Mouse (Mus musculus) lung, embryonic 16.5 days (tissue): ENCODE results near the gene Grid1. TPM values are rescaled to one million over a fixed set of nuclear protein-coding genes. Genes with fewer than 3 reads are reported as not detected.

ENCODE experiments used
- ATAC-seq: fragments of 200-750 bp; cut with Nextera tagmentation; 2 replicates; pipeline ENCODE4 v1.8.0; 2017; ENCODE audit warnings: low read depth, mild to moderate bottlenecking, moderate library complexity
- H3K27ac ChIP-seq: fragments of 300-500 bp; sonication (generic); 2 replicates; pipeline ENCODE4 v1.5.1; 2014; ENCODE audit warnings: mild to moderate bottlenecking, control low read depth, low read length
- H3K27me3 ChIP-seq: fragments of 300-500 bp; sonication (generic); 2 replicates; pipeline ENCODE4 v1.6.1; 2014; ENCODE audit warnings: low read depth, low read length, mixed read lengths; ENCODE audit not compliant: control insufficient read depth, insufficient read depth
- H3K36me3 ChIP-seq: fragments of 300-500 bp; sonication (generic); 2 replicates; pipeline ENCODE4 v1.6.1; 2014; ENCODE audit warnings: low read length; ENCODE audit not compliant: control insufficient read depth, insufficient read depth
- H3K4me1 ChIP-seq: fragments of 300-500 bp; sonication (generic); replicated peaks from 2 replicates; pipeline ENCODE4 v1.6.1; 2014; ENCODE audit warnings: low read length, mixed read lengths; ENCODE audit not compliant: control insufficient read depth, insufficient read depth
- H3K4me2 ChIP-seq: fragments of 300-500 bp; sonication (generic); 2 replicates; pipeline ENCODE4 v1.6.1; 2014; ENCODE audit warnings: low read depth, low read length, control low read depth
- H3K4me3 ChIP-seq: fragments of 300-500 bp; sonication (generic); 2 replicates; pipeline ENCODE4 v1.5.1; 2014; ENCODE audit warnings: mild to moderate bottlenecking, low read length, control low read depth
- H3K9ac ChIP-seq: fragments of 300-500 bp; sonication (generic); 2 replicates; pipeline ENCODE4 v1.6.1; 2014; ENCODE audit warnings: low read length, control low read depth
- H3K9me3 ChIP-seq: fragments of 300-500 bp; sonication (generic); 2 replicates; pipeline ENCODE4 v1.6.1; 2016; ENCODE audit warnings: low read length; ENCODE audit not compliant: control insufficient read depth
- WGBS: fragments of 180-500 bp; shearing (Covaris S2); extraction: QIAGEN DNeasy Blood & Tissue Kit; methylation state at CpG from one replicate; pipeline ENCODE4 v1.1.7; 2014; 5-methylcytosine and 5-hydroxymethylcytosine counted together
- polyA plus RNA-seq: library from polyadenylated mRNA; unstranded; fragments of >200 nt; fragmentation: Nextera tagmentation; extraction: Ambion mirVana; gene quantifications from 2 replicates; pipeline ENCODE4 v1.2.1, GENCODE M21; 2015

Gene Grid1
- polyA plus RNA-seq, 1 experiment from 2014 or later = 0.51 TPM

DNA sequence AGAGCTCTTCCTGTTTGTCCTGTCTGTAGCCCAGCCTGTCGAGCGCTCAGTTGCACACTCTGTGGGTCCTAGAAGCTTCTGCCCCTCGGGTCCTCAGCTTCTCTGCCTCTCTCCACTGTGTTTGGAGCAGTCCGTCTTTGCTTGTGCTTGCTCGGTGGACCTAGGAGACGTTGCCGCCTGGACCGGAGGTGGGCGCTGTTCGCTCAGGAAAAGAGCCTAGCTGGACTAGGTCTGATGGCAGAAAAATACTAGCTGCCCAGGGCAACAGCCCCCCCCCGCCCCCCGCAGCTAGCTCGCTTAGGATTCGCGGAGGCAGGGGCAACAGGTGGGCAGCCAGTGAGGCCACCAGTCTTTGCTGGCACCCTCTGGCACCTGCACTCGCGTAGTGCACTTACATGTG is 3.2 kb downstream of the Grid1 start:
- no peaks in the 10 kb centered on the region for H3K36me3 ChIP-seq
- peaks cover 9% of the 10 kb centered on the region; the same call in 1 of the 2 replicates for H3K4me1 ChIP-seq
- no peaks in the 10 kb centered on the region for H3K9me3 ChIP-seq
- H3K9ac ChIP-seq = no peak overlapping the region
- H3K27me3 ChIP-seq = peaks cover 63% of the 10 kb centered on the region
- ATAC-seq = no peak
- no peak overlapping the region for H3K4me3 ChIP-seq
- H3K4me2 ChIP-seq = no peak overlapping the region
- WGBS = 4% methylated on average over 17 of the region's 17 CpGs
- H3K27ac ChIP-seq = no peak overlapping the region

DNA sequence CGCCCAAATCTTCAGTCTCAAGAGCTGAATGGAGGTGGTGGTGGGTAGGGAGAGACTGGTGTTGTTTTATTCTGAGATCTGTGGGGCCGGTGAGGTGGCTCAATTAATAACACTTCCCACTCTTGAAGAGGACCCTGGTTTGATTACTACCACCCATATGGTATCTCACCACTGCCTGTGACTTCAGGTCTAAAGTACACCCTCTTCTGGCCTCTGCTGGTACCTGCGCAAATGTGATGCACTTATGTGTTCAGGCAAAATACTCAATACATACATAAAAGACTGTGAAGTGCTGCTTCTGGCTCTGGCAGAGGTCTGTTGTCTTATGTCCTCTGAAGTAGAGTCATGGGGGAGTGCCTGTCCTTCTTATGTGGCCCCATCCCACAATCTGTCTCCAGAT is 4.3 kb downstream of the Grid1 start:
- Histone ChIP-seq H3K9ac (no peak overlapping the region), H3K27me3 (peaks cover 52% of the 10 kb centered on the region), H3K27ac (no peak overlapping the region), H3K9me3 (no peaks in the 10 kb centered on the region), H3K4me2 (no peak overlapping the region), H3K4me3 (no peak overlapping the region), H3K36me3 (no peaks in the 10 kb centered on the region), H3K4me1 (peaks cover 8% of the 10 kb centered on the region; the same call in 1 of the 2 replicates)
- no peak for ATAC-seq
- WGBS = 72% methylated on average over 3 of the region's 3 CpGs

DNA sequence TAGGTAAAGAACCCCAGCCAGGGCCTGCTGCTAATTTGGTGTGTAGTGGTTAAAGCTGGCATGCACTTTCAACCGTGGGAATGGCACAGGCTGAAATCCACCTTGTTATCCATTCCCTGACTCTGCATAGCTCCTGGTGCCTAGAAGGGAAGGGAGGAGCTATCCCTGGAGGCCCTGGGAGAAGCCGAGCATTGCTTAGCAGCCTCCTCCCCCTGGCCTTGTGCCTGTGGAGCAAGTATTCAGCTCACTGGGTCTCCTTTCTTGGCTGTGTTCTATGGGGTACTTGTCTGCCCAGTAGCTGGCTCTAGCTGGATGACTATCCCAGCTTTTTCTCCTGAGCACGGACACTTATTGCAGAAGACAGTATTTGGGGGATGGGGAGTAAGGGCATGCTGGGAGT is 6.0 kb downstream of the Grid1 start:
- WGBS = 29% methylated on average over 3 of the region's 3 CpGs
- no peaks in the 10 kb centered on the region for H3K4me1 ChIP-seq
- no peak overlapping the region for H3K9ac ChIP-seq
- no peaks in the 10 kb centered on the region for H3K9me3 ChIP-seq
- no peak overlapping the region for H3K4me3 ChIP-seq
- H3K27ac ChIP-seq = no peak overlapping the region
- H3K36me3 ChIP-seq = no peaks in the 10 kb centered on the region
- ATAC-seq = no peak
- peaks cover 35% of the 10 kb centered on the region for H3K27me3 ChIP-seq
- no peak overlapping the region for H3K4me2 ChIP-seq

DNA sequence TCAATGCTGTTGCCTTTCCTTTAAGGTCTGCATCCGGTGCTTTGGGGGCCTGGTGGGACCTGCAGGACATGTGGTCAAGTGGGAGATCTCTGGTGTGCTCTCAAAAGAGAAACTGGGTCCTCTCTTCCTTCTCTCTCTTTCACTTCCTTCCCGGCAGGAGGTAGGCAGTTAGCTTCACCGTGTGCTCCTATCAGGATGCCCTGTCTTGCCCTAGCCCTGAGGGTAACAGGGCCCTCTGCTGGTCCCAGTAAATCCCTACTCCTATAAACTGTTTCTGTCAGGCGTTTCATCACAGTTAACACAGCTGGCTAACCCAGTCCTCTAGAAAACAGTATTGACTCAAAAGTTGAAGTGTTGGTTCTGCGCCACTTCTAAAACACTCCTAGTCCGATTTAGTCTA is 9.9 kb downstream of the Grid1 start:
- H3K9me3 ChIP-seq = no peaks in the 10 kb centered on the region
- H3K27ac ChIP-seq = no peak overlapping the region
- no peak overlapping the region for H3K9ac ChIP-seq
- H3K4me1 ChIP-seq = no peaks in the 10 kb centered on the region
- ATAC-seq = no peak
- no peak overlapping the region for H3K4me2 ChIP-seq
- 47% methylated on average over 6 of the region's 6 CpGs for WGBS
- no peak overlapping the region for H3K4me3 ChIP-seq
- no peaks in the 10 kb centered on the region; the same call in 1 of the 2 replicates for H3K27me3 ChIP-seq
- H3K36me3 ChIP-seq = no peaks in the 10 kb centered on the region

DNA sequence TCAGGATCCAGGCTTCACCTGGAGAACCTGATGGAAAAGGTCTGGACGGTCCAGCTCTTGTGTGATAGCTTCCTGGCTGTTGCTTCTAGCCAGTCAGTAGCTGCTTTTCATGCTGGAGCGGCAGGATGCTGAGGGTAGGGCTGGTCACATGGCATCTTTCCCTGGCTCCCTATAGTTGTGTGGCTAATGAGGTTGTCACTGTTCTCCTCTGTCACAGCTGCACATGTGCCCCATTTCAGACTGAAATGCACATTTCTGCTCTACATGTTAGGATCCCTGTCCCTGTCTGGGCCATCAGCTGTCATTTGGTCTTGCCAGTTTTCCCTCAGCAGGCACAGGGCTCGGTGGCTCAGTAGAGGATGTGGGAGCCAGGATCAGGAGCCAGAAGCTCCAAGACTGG is 17.2 kb downstream of the Grid1 start:
- H3K4me3 ChIP-seq = no peak overlapping the region
- WGBS = 67% methylated on average over 3 of the region's 3 CpGs
- no peaks in the 10 kb centered on the region for H3K4me1 ChIP-seq
- no peak for ATAC-seq
- H3K36me3 ChIP-seq = no peaks in the 10 kb centered on the region
- no peaks in the 10 kb centered on the region for H3K27me3 ChIP-seq
- no peaks in the 10 kb centered on the region for H3K9me3 ChIP-seq
- H3K9ac ChIP-seq = no peak overlapping the region
- H3K4me2 ChIP-seq = no peak overlapping the region
- no peak overlapping the region for H3K27ac ChIP-seq

DNA sequence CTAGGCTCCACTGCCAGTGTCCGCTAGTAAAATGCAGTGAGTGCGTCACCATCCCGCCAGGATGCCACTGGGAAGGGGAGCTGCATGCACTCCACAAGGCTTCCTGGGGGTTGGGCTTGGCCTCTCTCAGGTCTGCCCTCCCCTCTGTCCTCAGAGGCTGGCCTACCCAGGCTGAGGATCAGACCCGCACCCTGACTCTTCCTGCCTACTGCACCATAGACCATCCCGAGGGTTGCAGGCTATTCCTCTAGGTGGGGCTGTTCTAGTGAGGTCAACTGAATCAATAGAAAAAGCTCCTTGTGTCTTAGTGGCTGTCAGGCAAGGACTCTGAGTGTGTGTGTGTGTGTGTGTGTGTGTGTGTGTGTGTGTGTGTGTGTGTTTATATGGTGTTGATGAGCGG is 19.1 kb downstream of the Grid1 start:
- Histone ChIP-seq H3K27me3 (no peaks in the 10 kb centered on the region), H3K9ac (no peak overlapping the region), H3K4me2 (no peak overlapping the region), H3K4me1 (no peaks in the 10 kb centered on the region), H3K4me3 (no peak overlapping the region), H3K27ac (no peak overlapping the region), H3K9me3 (no peaks in the 10 kb centered on the region), H3K36me3 (no peaks in the 10 kb centered on the region)
- WGBS = 54% methylated on average over 6 of the region's 6 CpGs
- ATAC-seq = no peak

DNA sequence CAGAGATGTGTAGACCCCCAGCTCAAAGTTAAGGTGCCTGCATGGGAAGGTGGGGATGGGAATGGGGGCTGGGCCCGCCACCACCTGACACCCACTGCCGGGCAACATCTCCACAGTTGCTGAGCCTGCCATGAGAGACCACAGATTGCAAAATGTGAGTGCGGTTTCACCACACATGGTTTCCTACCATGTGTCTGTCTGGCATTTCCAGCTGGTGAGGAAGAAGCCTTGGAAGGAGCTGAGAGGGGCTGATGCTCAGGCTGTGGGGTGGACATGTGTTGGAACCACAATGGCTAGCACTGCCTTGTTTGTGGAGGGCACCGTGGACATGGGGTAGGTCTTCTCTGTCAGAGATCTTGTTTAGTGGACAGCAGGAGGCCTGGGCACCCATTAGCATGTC is 20.0 kb downstream of the Grid1 start:
- Histone ChIP-seq H3K9ac (no peak overlapping the region), H3K27me3 (no peaks in the 10 kb centered on the region), H3K4me1 (no peaks in the 10 kb centered on the region), H3K4me3 (no peak overlapping the region), H3K27ac (no peak overlapping the region), H3K9me3 (no peaks in the 10 kb centered on the region), H3K36me3 (no peaks in the 10 kb centered on the region), H3K4me2 (no peak overlapping the region)
- ATAC-seq = no peak
- 79% methylated on average over 4 of the region's 4 CpGs for WGBS

DNA sequence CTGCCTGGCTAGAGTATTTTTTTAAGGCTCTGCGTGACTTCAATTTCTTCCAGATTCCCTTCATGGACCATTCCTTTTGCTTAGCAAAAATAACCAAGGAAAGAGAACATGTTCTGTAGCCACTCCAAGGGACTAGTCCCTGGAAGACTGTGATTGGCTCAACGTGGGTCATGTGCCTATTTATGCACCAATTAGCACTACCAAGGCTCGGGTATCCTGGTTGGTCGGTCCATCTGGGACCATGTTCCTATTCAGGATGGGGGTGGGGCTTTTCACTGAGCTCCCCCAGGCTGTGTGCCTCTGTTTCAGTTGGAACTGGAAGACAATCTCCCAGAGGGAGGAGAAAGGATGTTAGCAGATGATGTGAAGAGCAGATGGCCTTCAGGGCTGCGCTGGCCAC is 23.7 kb downstream of the Grid1 start:
- WGBS = 71% methylated on average over 5 of the region's 5 CpGs

DNA sequence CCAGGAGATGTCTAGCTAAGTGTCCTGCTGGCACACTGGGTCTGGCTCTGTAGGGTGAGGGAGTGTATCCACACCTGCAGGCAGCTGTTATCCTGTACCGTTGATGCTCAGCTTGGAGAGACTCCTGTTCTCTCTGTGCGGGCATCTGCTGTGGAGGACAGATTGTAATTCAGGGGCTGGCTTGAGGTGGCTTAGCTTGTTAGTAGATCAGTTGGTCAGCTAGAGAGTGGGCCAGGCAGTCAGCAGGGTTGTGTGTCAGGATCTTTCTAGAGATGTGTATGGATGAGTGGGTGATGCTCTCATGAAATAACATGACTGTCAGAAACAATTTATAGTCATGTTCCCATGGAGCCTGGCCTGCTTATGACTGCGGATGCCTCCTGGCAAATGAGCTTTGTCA is 24.3 kb downstream of the Grid1 start:
- 91% methylated on average over 3 of the region's 3 CpGs for WGBS
- Histone ChIP-seq H3K4me3 (no peak overlapping the region), H3K9ac (no peak overlapping the region), H3K4me1 (no peaks in the 10 kb centered on the region), H3K9me3 (no peaks in the 10 kb centered on the region), H3K36me3 (no peaks in the 10 kb centered on the region), H3K4me2 (no peak overlapping the region), H3K27me3 (no peaks in the 10 kb centered on the region), H3K27ac (no peak overlapping the region)
- ATAC-seq = no peak

More for the DNA sequence above, 23.7 kb downstream of the Grid1 start:
- H3K27me3 ChIP-seq = no peaks in the 10 kb centered on the region
- no peak overlapping the region for H3K27ac ChIP-seq
- no peaks in the 10 kb centered on the region for H3K4me1 ChIP-seq
- H3K9me3 ChIP-seq = no peaks in the 10 kb centered on the region
- H3K36me3 ChIP-seq = no peaks in the 10 kb centered on the region
- H3K4me2 ChIP-seq = no peak overlapping the region
- H3K4me3 ChIP-seq = no peak overlapping the region
- H3K9ac ChIP-seq = no peak overlapping the region
- ATAC-seq = no peak

DNA sequence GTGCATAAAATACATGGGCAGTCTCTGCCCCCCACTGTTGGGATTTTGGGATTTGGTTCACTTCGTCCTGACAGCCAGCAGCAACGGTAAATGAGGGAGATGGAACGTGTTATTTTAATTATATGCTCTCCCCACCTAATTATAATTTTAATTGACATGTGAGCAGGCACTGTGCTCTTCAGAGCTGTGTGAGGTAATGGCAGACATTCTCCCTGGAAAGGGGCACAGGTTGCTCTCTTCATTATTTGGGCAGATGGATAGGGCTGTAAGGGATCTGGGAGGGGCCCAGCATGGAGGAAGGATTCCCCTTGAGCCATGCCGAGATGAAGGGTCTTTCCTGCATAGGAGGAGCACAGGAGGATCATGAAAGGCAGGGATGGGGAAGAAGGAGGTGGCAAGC is 26.9 kb downstream of the Grid1 start:
- no peak for ATAC-seq
- 63% methylated on average over 4 of the region's 4 CpGs for whole genome bisulfite sequencing
- H3K36me3 ChIP-seq = no peaks in the 10 kb centered on the region
- H3K4me3 ChIP-seq = no peak overlapping the region
- H3K4me2 ChIP-seq = no peak overlapping the region
- H3K9ac ChIP-seq = no peak overlapping the region
- no peaks in the 10 kb centered on the region for H3K4me1 ChIP-seq
- no peaks in the 10 kb centered on the region for H3K27me3 ChIP-seq
- H3K27ac ChIP-seq = no peak overlapping the region
- no peaks in the 10 kb centered on the region for H3K9me3 ChIP-seq
